Mouse (Mus musculus) myocyte (in vitro differentiated cells): Measurements from ENCODE around the gene Parm1. TPM values are rescaled to one million over a fixed set of nuclear protein-coding genes. Genes with fewer than 3 reads are reported as not detected.
A peak's percentile ranks its signal among the peaks of the same experiment; 100 is the strongest.

Source experiments
- H3K27me3 ChIP-seq: one replicate; pipeline ENCODE4 v1.6.1; 2011; ENCODE audit not compliant: control insufficient read depth, insufficient read depth, insufficient read length
- H3K36me3 ChIP-seq: one replicate; pipeline ENCODE4 v1.6.1; 2011; ENCODE audit not compliant: control insufficient read depth, insufficient read depth
- H3K4me2 ChIP-seq: one replicate; pipeline ENCODE4 v1.6.1; 2011; ENCODE audit warnings: low read depth, control low read depth
- H3K4me3 ChIP-seq: one replicate; pipeline ENCODE4 v1.5.1; 2011; ENCODE audit warnings: mild to moderate bottlenecking, control low read depth, moderate library complexity
- H3K79me2 ChIP-seq: one replicate; pipeline ENCODE4 v1.6.1; 2011; ENCODE audit not compliant: control insufficient read depth, insufficient read depth
- H3ac ChIP-seq: one replicate; pipeline ENCODE4 v1.6.1; 2011; ENCODE audit not compliant: control insufficient read depth, insufficient read length
- CEBPB ChIP-seq: IDR thresholded peaks from 2 replicates; pipeline ENCODE4 v1.6.1; 2011; ENCODE audit warnings: mild to moderate bottlenecking, moderate library complexity; ENCODE audit not compliant: poor library complexity, insufficient read depth, severe bottlenecking
- E2F4 ChIP-seq: IDR thresholded peaks from one replicate; pipeline ENCODE4 v1.6.1; 2011; ENCODE audit warnings: mild to moderate bottlenecking, control low read depth, moderate library complexity; ENCODE audit not compliant: insufficient read depth
- MAX ChIP-seq: IDR thresholded peaks from one replicate; pipeline ENCODE4 v1.6.1; 2011; ENCODE audit warnings: low read depth, mild to moderate bottlenecking, control low read depth
- MYOD1 ChIP-seq, 3 experiments: IDR thresholded peaks; one replicate each; pipeline ENCODE4 v1.6.1; 2011; ENCODE audit warnings: control low read depth in 2 of 3, low read depth in 2 of 3, mild to moderate bottlenecking in 2 of 3, moderate library complexity in 1 of 3; ENCODE audit not compliant: insufficient read length in 2 of 3, control insufficient read depth in 1 of 3
- MYOG ChIP-seq, 3 experiments: IDR thresholded peaks; one replicate each; pipeline ENCODE4 v1.6.1; 2011; ENCODE audit warnings: control low read depth in 2 of 3, low read depth in 2 of 3, mild to moderate bottlenecking in 2 of 3; ENCODE audit not compliant: insufficient read length in 2 of 3, control insufficient read depth in 1 of 3, insufficient read depth in 1 of 3
- POLR2A ChIP-seq: IDR thresholded peaks from one replicate; pipeline ENCODE4 v1.6.1; 2011; ENCODE audit warnings: low read depth, mild to moderate bottlenecking, control low read depth, moderate library complexity; ENCODE audit not compliant: insufficient read length
- POLR2AphosphoS2 ChIP-seq: IDR thresholded peaks from one replicate; pipeline ENCODE4 v1.6.1; 2011; ENCODE audit warnings: low read depth, control low read depth; ENCODE audit not compliant: insufficient read length
- REST ChIP-seq: IDR thresholded peaks from one replicate; pipeline ENCODE4 v1.6.1; 2011; ENCODE audit warnings: mild to moderate bottlenecking, control low read depth, moderate library complexity; ENCODE audit not compliant: insufficient read depth, insufficient read length
- SRF ChIP-seq: IDR thresholded peaks from one replicate; pipeline ENCODE4 v1.6.1; 2011; ENCODE audit warnings: low read depth; ENCODE audit not compliant: control insufficient read depth, insufficient read length
- TCF12 ChIP-seq: IDR thresholded peaks from one replicate; pipeline ENCODE4 v1.6.1; 2011; ENCODE audit warnings: mild to moderate bottlenecking, control low read depth; ENCODE audit not compliant: poor library complexity, insufficient read depth, severe bottlenecking
- TCF3 ChIP-seq: IDR thresholded peaks from one replicate; pipeline ENCODE4 v1.6.1; 2011; ENCODE audit warnings: low read depth, control low read depth; ENCODE audit not compliant: insufficient read length
- USF1 ChIP-seq: IDR thresholded peaks from one replicate; pipeline ENCODE4 v1.6.1; 2011; ENCODE audit warnings: low read depth, mild to moderate bottlenecking, control low read depth, moderate library complexity
- polyA plus RNA-seq: library from polyadenylated mRNA; unstranded; fragments of >200 nt; fragmentation: generic; extraction: Trizol; gene quantifications from one replicate; pipeline ENCODE4 v1.2.1, GENCODE M21; 2012; ENCODE audit warnings: missing spikeins

Parm1 gene
- polyA plus RNA-seq, 1 experiment: 1.5 TPM

DNA sequence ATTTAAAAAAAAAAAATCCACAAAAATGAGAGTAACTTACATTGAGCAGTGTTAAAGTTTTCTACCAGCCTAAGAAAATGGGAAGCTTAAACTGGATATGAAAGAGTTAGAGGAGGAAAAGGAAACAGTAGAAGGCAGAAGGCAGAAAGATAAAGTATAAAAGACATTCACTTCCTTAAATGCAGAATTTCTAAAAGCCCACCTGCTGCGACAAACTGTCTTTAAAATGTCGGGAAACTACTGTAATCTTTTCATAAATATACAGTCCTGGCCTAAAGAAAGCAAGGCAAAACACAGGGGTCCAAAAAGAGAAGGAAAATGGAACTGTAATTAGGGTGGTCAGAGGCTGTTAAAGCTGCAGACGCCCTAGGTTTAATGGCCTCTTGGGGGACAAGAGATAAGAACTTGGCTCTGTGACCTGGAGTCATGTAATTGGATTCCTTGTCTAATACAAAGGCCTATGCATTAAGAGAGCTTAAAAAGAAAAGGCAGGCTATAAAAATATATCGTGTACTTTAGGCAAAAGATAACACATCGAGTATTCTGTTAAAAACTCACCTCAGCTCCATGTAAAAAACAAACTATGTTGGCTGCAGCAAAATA, 13.0 kb upstream of the Parm1 start:
- H3K36me3 ChIP-seq: no peaks in the 10 kb centered on the region
- TF ChIP-seq MYOD1 (IDR thresholded peaks at IDR 0.05; ENCODE audit: control insufficient read depth in 1 of 3, insufficient read length in 2 of 3, low read depth in 2 of 3): no peak
- no peak for TF ChIP-seq REST
- no peak for TF ChIP-seq MAX
- TF ChIP-seq MYOG (IDR thresholded peaks at IDR 0.05; ENCODE audit: control insufficient read depth in 1 of 3, insufficient read depth in 1 of 3, insufficient read length in 2 of 3, low read depth in 2 of 3): no peak
- no peak for TF ChIP-seq SRF
- no peak for TF ChIP-seq TCF12
- TF ChIP-seq POLR2AphosphoS2: no peak
- H3K4me3 ChIP-seq: no peak overlapping the region
- H3ac ChIP-seq: no peak overlapping the region
- no peaks in the 10 kb centered on the region for H3K27me3 ChIP-seq
- H3K4me2 ChIP-seq: no peak overlapping the region
- no peaks in the 10 kb centered on the region for H3K79me2 ChIP-seq

GRCm38 (mm10) chr5:91517077-91517476, 338 bp upstream of the Parm1 start:
- Histone ChIP-seq H3K79me2 (no peaks in the 10 kb centered on the region), H3K4me3 (peak overlapping the region; percentile 5), H3ac (no peak overlapping the region), H3K4me2 (no peak overlapping the region), H3K27me3 (peaks cover 26% of the 10 kb centered on the region), H3K36me3 (no peaks in the 10 kb centered on the region)
- no peak for TF ChIP-seq POLR2A
- no peak for TF ChIP-seq MYOD1 (IDR thresholded peaks at IDR 0.05; ENCODE audit: control insufficient read depth in 1 of 3, insufficient read length in 2 of 3, low read depth in 2 of 3)
- no peak for TF ChIP-seq E2F4
- TF ChIP-seq USF1: no peak
- no peak for TF ChIP-seq TCF3
- no peak for TF ChIP-seq SRF
- TF ChIP-seq CEBPB: no peak
- TF ChIP-seq TCF12: no peak

GRCm38 (mm10) chr5:91518302-91518790, 931 bp downstream of the Parm1 start:
- no peak for TF ChIP-seq USF1
- TF ChIP-seq MYOD1 (IDR thresholded peaks at IDR 0.05; ENCODE audit: control insufficient read depth in 1 of 3, insufficient read length in 2 of 3, low read depth in 2 of 3): no peak
- TF ChIP-seq POLR2AphosphoS2: no peak
- TF ChIP-seq E2F4: no peak
- no peak for TF ChIP-seq TCF12
- TF ChIP-seq REST: no peak
- no peak for TF ChIP-seq MYOG (IDR thresholded peaks at IDR 0.05; ENCODE audit: control insufficient read depth in 1 of 3, insufficient read depth in 1 of 3, insufficient read length in 2 of 3, low read depth in 2 of 3)
- TF ChIP-seq MAX: no peak
- H3K4me3 ChIP-seq: peak overlapping the region; percentile 5
- peaks cover 26% of the 10 kb centered on the region for H3K27me3 ChIP-seq
- H3K79me2 ChIP-seq: no peaks in the 10 kb centered on the region
- H3K36me3 ChIP-seq: no peaks in the 10 kb centered on the region
- peak overlapping the region; percentile 79 for H3K4me2 ChIP-seq
- H3ac ChIP-seq: no peak overlapping the region

- TF ChIP-seq CEBPB: no peak
- TF ChIP-seq POLR2A: no peak
- TF ChIP-seq USF1: no peak
- no peak for TF ChIP-seq REST
- no peak for TF ChIP-seq TCF12
- TF ChIP-seq MYOG (IDR thresholded peaks at IDR 0.05; ENCODE audit: control insufficient read depth in 1 of 3, insufficient read depth in 1 of 3, insufficient read length in 2 of 3, low read depth in 2 of 3): no peak
- no peak for TF ChIP-seq MAX
- no peak for TF ChIP-seq TCF3
- no peak for TF ChIP-seq SRF
- H3K27me3 ChIP-seq: peaks cover 26% of the 10 kb centered on the region
- H3K4me3 ChIP-seq: peak overlapping the region; percentile 5
Observed at GRCm38 (mm10) chr5:91518946-91519345, 1.5 kb downstream of the Parm1 start.

GRCm38 (mm10) chr5:91519521-91519920, 2.1 kb downstream of the Parm1 start:
- Histone ChIP-seq H3K4me2 (no peak overlapping the region), H3ac (no peak overlapping the region), H3K36me3 (no peaks in the 10 kb centered on the region), H3K4me3 (no peak overlapping the region), H3K27me3 (peaks cover 26% of the 10 kb centered on the region), H3K79me2 (no peaks in the 10 kb centered on the region)
- TF ChIP-seq POLR2AphosphoS2 (no peak), POLR2A (no peak), MYOD1 (IDR thresholded peaks at IDR 0.05; ENCODE audit: control insufficient read depth in 1 of 3, insufficient read length in 2 of 3, low read depth in 2 of 3) (no peak), MAX (no peak), CEBPB (no peak), MYOG (IDR thresholded peaks at IDR 0.05; ENCODE audit: control insufficient read depth in 1 of 3, insufficient read depth in 1 of 3, insufficient read length in 2 of 3, low read depth in 2 of 3) (no peak), E2F4 (no peak), TCF12 (no peak), REST (no peak)

More at GRCm38 (mm10) chr5:91518946-91519345, 1.5 kb downstream of the Parm1 start:
- Histone ChIP-seq H3K4me2 (peak overlapping the region; percentile 79), H3K79me2 (no peaks in the 10 kb centered on the region), H3K36me3 (no peaks in the 10 kb centered on the region), H3ac (no peak overlapping the region)
